Mouse (Mus musculus): ENCODE measurements at regions not wholly inside any gene's neighbourhood (a gene's known extent, or its start where the extent isn't known, plus 50 kb on each side); places are given as distances from the start of the nearest gene placed in this dataset.

- H3K27ac ChIP-seq (ENCODE audit: low read depth, low read length), result no peak overlapping the region
- no peak for ATAC-seq
- H3K4me1 ChIP-seq (replicated peaks; ENCODE audit: control insufficient read depth, insufficient read depth, low read length), result no peaks in the 10 kb centered on the region
- H3K9ac ChIP-seq (ENCODE audit: low read depth, low read length), result no peak overlapping the region
- no peaks in the 10 kb centered on the region for H3K36me3 ChIP-seq (ENCODE audit: control insufficient read depth, insufficient read depth)
- no peak for TF ChIP-seq CTCF (IDR thresholded peaks at IDR 0.05; ENCODE audit: low read depth)
- 58% methylated on average over 1 of the region's 1 CpGs for WGBS
- H3K27me3 ChIP-seq (replicated peaks; ENCODE audit: control insufficient read depth, insufficient read depth, low read length), result no peaks in the 10 kb centered on the region
- H3K4me3 ChIP-seq (ENCODE audit: low read depth, low read length), result no peak overlapping the region
- H3K4me2 ChIP-seq (replicated peaks; ENCODE audit: low read depth), result no peak overlapping the region
- no peaks in the 10 kb centered on the region for H3K9me3 ChIP-seq (ENCODE audit: control insufficient read depth)
Observed at GRCm38 (mm10) chr4:67473034-67473433, 645.6 kb downstream of the Tlr4 start.

- TF ChIP-seq CTCF (IDR thresholded peaks at IDR 0.05; ENCODE audit: low read depth), result peak; percentile 77
- Histone ChIP-seq H3K27ac (ENCODE audit: low read depth, low read length) (no peak overlapping the region), H3K4me2 (replicated peaks; ENCODE audit: low read depth) (no peak overlapping the region), H3K4me1 (replicated peaks; ENCODE audit: control insufficient read depth, insufficient read depth, low read length) (no peaks in the 10 kb centered on the region), H3K36me3 (ENCODE audit: control insufficient read depth, insufficient read depth) (no peaks in the 10 kb centered on the region), H3K4me3 (ENCODE audit: low read depth, low read length) (no peak overlapping the region), H3K9me3 (ENCODE audit: control insufficient read depth) (no peaks in the 10 kb centered on the region), H3K9ac (ENCODE audit: low read depth, low read length) (no peak overlapping the region), H3K27me3 (replicated peaks; ENCODE audit: control insufficient read depth, insufficient read depth, low read length) (no peaks in the 10 kb centered on the region)
- no peak for ATAC-seq
- WGBS, result 12% methylated on average over 6 of the region's 6 CpGs
Observed at GRCm38 (mm10) chr4:67477264-67477845, 650.0 kb downstream of the Tlr4 start.

GRCm38 (mm10) chr4:67478081-67478480, 650.7 kb downstream of the Tlr4 start:
- no peaks in the 10 kb centered on the region for H3K9me3 ChIP-seq (ENCODE audit: control insufficient read depth)
- no peak for ATAC-seq
- no peak overlapping the region for H3K27ac ChIP-seq (ENCODE audit: low read depth, low read length)
- no peak for TF ChIP-seq CTCF (IDR thresholded peaks at IDR 0.05; ENCODE audit: low read depth)
- no peaks in the 10 kb centered on the region for H3K4me1 ChIP-seq (replicated peaks; ENCODE audit: control insufficient read depth, insufficient read depth, low read length)
- H3K4me3 ChIP-seq (ENCODE audit: low read depth, low read length), result no peak overlapping the region
- H3K4me2 ChIP-seq (replicated peaks; ENCODE audit: low read depth), result no peak overlapping the region
- H3K27me3 ChIP-seq (replicated peaks; ENCODE audit: control insufficient read depth, insufficient read depth, low read length), result no peaks in the 10 kb centered on the region
- no peak overlapping the region for H3K9ac ChIP-seq (ENCODE audit: low read depth, low read length)
- 38% methylated on average over 2 of the region's 2 CpGs for WGBS
- H3K36me3 ChIP-seq (ENCODE audit: control insufficient read depth, insufficient read depth), result no peaks in the 10 kb centered on the region

GRCm38 (mm10) chr4:67522235-67522634, 694.9 kb downstream of the Tlr4 start:
- Histone ChIP-seq H3K36me3 (ENCODE audit: control insufficient read depth, insufficient read depth) (no peaks in the 10 kb centered on the region), H3K9ac (ENCODE audit: low read depth, low read length) (no peak overlapping the region), H3K27ac (ENCODE audit: low read depth, low read length) (no peak overlapping the region), H3K4me1 (replicated peaks; ENCODE audit: control insufficient read depth, insufficient read depth, low read length) (no peaks in the 10 kb centered on the region), H3K27me3 (replicated peaks; ENCODE audit: control insufficient read depth, insufficient read depth, low read length) (no peaks in the 10 kb centered on the region), H3K4me3 (ENCODE audit: low read depth, low read length) (no peak overlapping the region), H3K4me2 (replicated peaks; ENCODE audit: low read depth) (no peak overlapping the region), H3K9me3 (ENCODE audit: control insufficient read depth) (no peaks in the 10 kb centered on the region)
- WGBS, result 80% methylated on average over 4 of the region's 4 CpGs
- no peak for ATAC-seq
- no peak for TF ChIP-seq CTCF (IDR thresholded peaks at IDR 0.05; ENCODE audit: low read depth)

- TF ChIP-seq CTCF (IDR thresholded peaks at IDR 0.05; ENCODE audit: low read depth), result no peak
- Histone ChIP-seq H3K9me3 (ENCODE audit: control insufficient read depth) (no peaks in the 10 kb centered on the region), H3K27me3 (replicated peaks; ENCODE audit: control insufficient read depth, insufficient read depth, low read length) (no peaks in the 10 kb centered on the region), H3K36me3 (ENCODE audit: control insufficient read depth, insufficient read depth) (no peaks in the 10 kb centered on the region), H3K4me2 (replicated peaks; ENCODE audit: low read depth) (no peak overlapping the region), H3K4me1 (replicated peaks; ENCODE audit: control insufficient read depth, insufficient read depth, low read length) (no peaks in the 10 kb centered on the region), H3K4me3 (ENCODE audit: low read depth, low read length) (no peak overlapping the region), H3K27ac (ENCODE audit: low read depth, low read length) (no peak overlapping the region), H3K9ac (ENCODE audit: low read depth, low read length) (no peak overlapping the region)
- ATAC-seq, result no peak
- 67% methylated on average over 2 of the region's 2 CpGs for WGBS
Observed at GRCm38 (mm10) chr4:67523158-67523557, 695.8 kb downstream of the Tlr4 start.

- Histone ChIP-seq H3K9ac (ENCODE audit: low read depth, low read length) (no peak overlapping the region), H3K4me3 (ENCODE audit: low read depth, low read length) (no peak overlapping the region), H3K27me3 (replicated peaks; ENCODE audit: control insufficient read depth, insufficient read depth, low read length) (no peaks in the 10 kb centered on the region), H3K4me1 (replicated peaks; ENCODE audit: control insufficient read depth, insufficient read depth, low read length) (no peaks in the 10 kb centered on the region), H3K4me2 (replicated peaks; ENCODE audit: low read depth) (no peak overlapping the region), H3K36me3 (ENCODE audit: control insufficient read depth, insufficient read depth) (no peaks in the 10 kb centered on the region), H3K9me3 (ENCODE audit: control insufficient read depth) (no peaks in the 10 kb centered on the region), H3K27ac (ENCODE audit: low read depth, low read length) (no peak overlapping the region)
- no peak for TF ChIP-seq CTCF (IDR thresholded peaks at IDR 0.05; ENCODE audit: low read depth)
- no peak for ATAC-seq
- 69% methylated on average over 3 of the region's 3 CpGs for WGBS
Observed at GRCm38 (mm10) chr4:67529586-67529985, 702.2 kb downstream of the Tlr4 start.

GRCm38 (mm10) chr4:67539466-67539865, 712.1 kb downstream of the Tlr4 start:
- Histone ChIP-seq H3K27me3 (replicated peaks; ENCODE audit: control insufficient read depth, insufficient read depth, low read length) (no peaks in the 10 kb centered on the region), H3K27ac (ENCODE audit: low read depth, low read length) (no peak overlapping the region), H3K4me1 (replicated peaks; ENCODE audit: control insufficient read depth, insufficient read depth, low read length) (no peaks in the 10 kb centered on the region), H3K9ac (ENCODE audit: low read depth, low read length) (no peak overlapping the region), H3K4me2 (replicated peaks; ENCODE audit: low read depth) (no peak overlapping the region), H3K9me3 (ENCODE audit: control insufficient read depth) (no peaks in the 10 kb centered on the region), H3K36me3 (ENCODE audit: control insufficient read depth, insufficient read depth) (no peaks in the 10 kb centered on the region), H3K4me3 (ENCODE audit: low read depth, low read length) (no peak overlapping the region)
- no peak for ATAC-seq
- 58% methylated on average over 5 of the region's 5 CpGs for WGBS
- TF ChIP-seq CTCF (IDR thresholded peaks at IDR 0.05; ENCODE audit: low read depth), result no peak

Data from intestine, postnatal 0 days (tissue).